Mouse (Mus musculus): Measurements from ENCODE around the gene Adgrg5. TPM values are rescaled to one million over a fixed set of nuclear protein-coding genes. Genes with fewer than 3 reads are reported as not detected.

The Adgrg5 gene
- total RNA-seq, 2 experiments from 2014 or later = not detected

- no peak for DNase-seq (ENCODE audit: low spot score in 2 of 2)
- intact Hi-C loops (cut with DNase I) = no loop called here
Observed at GRCm38 (mm10) chr8:94916311-94916959, 7.1 kb upstream of the Adgrg5 start.

GRCm38 (mm10) chr8:94916960-94917324 is 6.6 kb upstream of the Adgrg5 start:
- DNase-seq (ENCODE audit: low spot score in 2 of 2) = no peak
- intact Hi-C loops (cut with DNase I) = no loop called here

GRCm38 (mm10) chr8:94917352-94917751 is 6.1 kb upstream of the Adgrg5 start:
- DNase-seq (ENCODE audit: low spot score in 2 of 2) = peak; percentile 58 to 68
- intact Hi-C loops (cut with DNase I) = no loop called here

- DNase-seq (ENCODE audit: low spot score in 2 of 2) = no peak
- intact Hi-C loops (cut with DNase I) = no loop called here
Observed at GRCm38 (mm10) chr8:94917851-94918495, 5.5 kb upstream of the Adgrg5 start, which contains the start of gene Ccdc102a. Gene Ccdc102a, minus strand, starts transcription at chr8:94918098.

GRCm38 (mm10) chr8:94919256-94919655 is 4.2 kb upstream of the Adgrg5 start:
- intact Hi-C loops (cut with DNase I) = no loop called here

GRCm38 (mm10) chr8:94922176-94922575 is 1.3 kb upstream of the Adgrg5 start:
- no peak for DNase-seq (ENCODE audit: low spot score in 2 of 2)
- intact Hi-C loops (cut with DNase I) = no loop called here

More at GRCm38 (mm10) chr8:94919256-94919655, 4.2 kb upstream of the Adgrg5 start:
- DNase-seq (ENCODE audit: low spot score in 2 of 2) = no peak

DNA sequence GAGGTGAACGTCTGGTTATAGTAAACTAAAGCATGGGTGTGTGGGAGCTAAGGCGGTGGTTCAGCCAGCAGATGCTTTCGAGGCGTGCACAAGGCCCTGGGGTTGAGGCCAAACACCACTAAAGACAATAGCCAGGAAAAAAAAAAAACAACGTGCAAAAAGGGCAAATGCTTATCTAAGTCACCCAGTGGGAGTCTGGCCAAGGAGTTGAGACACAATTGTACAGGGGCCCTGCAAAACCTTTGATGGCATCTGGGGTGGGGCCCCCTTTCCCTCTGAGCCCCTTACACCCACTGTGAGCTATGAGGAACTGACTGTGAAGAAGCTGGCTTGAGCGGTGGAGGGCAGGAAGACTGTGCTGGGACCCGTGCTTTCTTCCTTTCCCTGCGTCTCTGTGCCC is 892 bp upstream of the Adgrg5 start:
- DNase-seq (ENCODE audit: low spot score in 2 of 2) = no peak
- intact Hi-C loops (cut with DNase I) = no loop called here

- intact Hi-C loops (cut with DNase I) = no loop called here
- DNase-seq (ENCODE audit: low spot score in 2 of 2) = no peak
Observed at GRCm38 (mm10) chr8:94928227-94928626, 4.7 kb downstream of the Adgrg5 start.

- DNase-seq (ENCODE audit: low spot score in 2 of 2) = no peak
- intact Hi-C loops (cut with DNase I) = no loop called here
Observed at GRCm38 (mm10) chr8:94933918-94934317, 10.4 kb downstream of the Adgrg5 start.

DNA sequence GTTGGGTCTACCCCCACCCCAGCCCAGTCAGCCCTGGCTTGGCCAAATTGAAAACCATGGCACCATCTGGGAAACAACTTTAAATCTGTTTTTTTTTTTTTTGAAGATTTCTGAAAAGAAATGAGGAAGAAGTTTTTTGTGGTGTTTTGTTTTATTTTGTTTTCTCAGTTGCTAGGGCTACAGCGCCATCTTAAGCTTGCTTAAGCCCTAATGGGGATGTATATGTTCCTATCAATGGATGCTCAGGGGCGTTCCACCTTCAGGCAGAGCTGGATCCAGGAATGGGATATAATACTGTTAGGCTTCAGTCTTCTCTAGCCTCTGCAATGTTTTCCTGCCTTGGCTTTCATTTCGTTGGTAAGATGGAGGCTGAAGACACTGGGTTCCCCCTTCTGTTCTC is 11.7 kb downstream of the Adgrg5 start:
- intact Hi-C loops (cut with DNase I) = no loop called here
- DNase-seq (ENCODE audit: low spot score in 2 of 2) = no peak

- intact Hi-C loops (cut with DNase I) = loop anchor here (2.0 kb wide), 1 partner anchor 262 kb away; no protein-coding TSS in a partner anchor
Observed at GRCm38 (mm10) chr8:94942566-94942965, 19.1 kb downstream of the Adgrg5 start.

GRCm38 (mm10) chr8:94945185-94945584 is 21.7 kb downstream of the Adgrg5 start:
- intact Hi-C loops (cut with DNase I) = no loop called here
- peak; percentile 69 to 73 for DNase-seq (ENCODE audit: low spot score in 2 of 2)

More at GRCm38 (mm10) chr8:94942566-94942965, 19.1 kb downstream of the Adgrg5 start:
- peak; percentile 27 to 41 for DNase-seq (ENCODE audit: low spot score in 2 of 2)

DNA sequence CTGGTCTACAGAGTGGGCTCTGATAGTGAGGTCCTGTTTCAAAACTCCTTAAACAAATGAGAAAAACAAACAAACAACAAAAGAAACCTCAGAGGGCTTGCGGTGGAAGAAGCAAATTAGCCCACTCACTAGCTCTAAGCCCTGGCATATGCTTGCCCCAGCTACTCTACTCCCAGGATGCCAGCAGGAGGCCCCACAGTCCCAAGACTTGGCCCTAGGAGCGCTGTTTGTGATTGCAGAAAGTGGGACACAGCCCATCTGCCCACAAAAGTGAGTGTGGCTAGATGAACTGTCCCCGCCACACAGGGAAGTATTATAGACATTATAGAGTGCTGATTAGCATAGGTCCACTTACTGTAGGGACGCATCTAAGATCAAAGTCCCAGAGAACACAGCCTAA is 24.9 kb downstream of the Adgrg5 start:
- intact Hi-C loops (cut with DNase I) = no loop called here
- no peak for DNase-seq (ENCODE audit: low spot score in 2 of 2)

DNA sequence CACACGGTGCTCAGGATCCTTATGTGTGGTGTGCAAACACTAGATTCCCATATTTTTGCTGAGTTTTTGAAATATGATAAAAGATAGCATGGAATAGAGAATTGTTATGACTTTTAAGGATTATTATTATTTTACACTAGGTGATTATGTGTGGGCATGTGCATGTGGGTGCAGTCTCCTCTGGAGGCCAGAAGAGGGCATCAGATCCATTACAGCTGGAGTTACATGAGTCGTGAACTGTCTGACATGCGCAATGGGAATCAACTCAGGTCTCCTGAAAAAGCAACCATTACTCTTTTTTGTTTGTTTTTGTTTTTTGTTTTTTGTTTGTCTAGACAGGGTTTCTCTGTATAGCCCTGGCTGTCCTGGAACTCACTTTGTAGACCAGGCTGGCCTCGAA is 25.5 kb downstream of the Adgrg5 start:
- intact Hi-C loops (cut with DNase I) = no loop called here
- no peak for DNase-seq (ENCODE audit: low spot score in 2 of 2)

DNA sequence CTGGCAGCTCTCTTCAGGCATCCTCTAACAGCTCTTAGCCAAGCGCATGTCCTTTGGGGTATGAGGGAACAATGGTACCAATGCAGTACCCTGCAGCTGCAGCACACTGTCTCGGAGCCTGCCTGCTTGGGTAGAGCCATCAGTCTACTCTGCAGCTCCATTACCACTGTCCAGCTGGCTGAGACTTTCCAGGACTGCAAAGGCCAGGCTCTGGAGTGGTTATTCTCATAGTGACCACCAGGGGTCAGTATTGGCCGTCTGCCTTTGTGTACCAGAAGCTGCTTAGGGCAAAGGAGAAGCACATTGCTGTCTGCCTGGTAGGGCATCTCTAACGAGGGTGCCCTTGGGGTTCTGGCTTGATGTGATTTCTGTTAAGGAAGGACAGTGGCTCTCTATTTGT is 26.6 kb downstream of the Adgrg5 start:
- intact Hi-C loops (cut with DNase I) = loop anchor here (1.0 kb wide), 1 partner anchor 51 kb away; no protein-coding TSS in a partner anchor

GRCm38 (mm10) chr8:94950458-94950857 is 27.0 kb downstream of the Adgrg5 start:
- DNase-seq (ENCODE audit: low spot score in 2 of 2) = no peak
- intact Hi-C loops (cut with DNase I) = loop anchor here (1.0 kb wide), 1 partner anchor 51 kb away; no protein-coding TSS in a partner anchor

More for the DNA sequence above, 26.6 kb downstream of the Adgrg5 start:
- peak; percentile 74 to 78 for DNase-seq (ENCODE audit: low spot score in 2 of 2)

DNA sequence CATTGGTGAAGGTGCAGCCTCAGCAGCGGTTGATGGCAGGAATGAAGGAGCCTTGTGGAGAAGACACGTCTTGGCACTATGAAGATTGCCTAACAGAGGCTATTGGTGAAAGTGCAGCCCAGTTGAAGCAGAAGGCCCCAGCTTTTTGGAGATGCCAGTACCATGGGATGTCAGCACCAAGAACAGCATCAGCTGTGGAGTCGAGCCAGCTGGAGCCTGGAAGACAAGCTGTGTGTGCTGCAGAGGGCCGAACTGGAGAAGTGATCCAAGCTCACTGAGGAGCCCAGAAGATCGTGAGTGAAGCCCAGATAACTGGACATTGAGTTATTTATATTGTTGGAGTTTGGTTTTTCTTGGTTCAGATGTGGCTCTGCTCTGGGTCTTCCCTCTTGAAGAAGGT is 28.6 kb downstream of the Adgrg5 start:
- no peak for DNase-seq (ENCODE audit: low spot score in 2 of 2)
- intact Hi-C loops (cut with DNase I) = no loop called here

DNA sequence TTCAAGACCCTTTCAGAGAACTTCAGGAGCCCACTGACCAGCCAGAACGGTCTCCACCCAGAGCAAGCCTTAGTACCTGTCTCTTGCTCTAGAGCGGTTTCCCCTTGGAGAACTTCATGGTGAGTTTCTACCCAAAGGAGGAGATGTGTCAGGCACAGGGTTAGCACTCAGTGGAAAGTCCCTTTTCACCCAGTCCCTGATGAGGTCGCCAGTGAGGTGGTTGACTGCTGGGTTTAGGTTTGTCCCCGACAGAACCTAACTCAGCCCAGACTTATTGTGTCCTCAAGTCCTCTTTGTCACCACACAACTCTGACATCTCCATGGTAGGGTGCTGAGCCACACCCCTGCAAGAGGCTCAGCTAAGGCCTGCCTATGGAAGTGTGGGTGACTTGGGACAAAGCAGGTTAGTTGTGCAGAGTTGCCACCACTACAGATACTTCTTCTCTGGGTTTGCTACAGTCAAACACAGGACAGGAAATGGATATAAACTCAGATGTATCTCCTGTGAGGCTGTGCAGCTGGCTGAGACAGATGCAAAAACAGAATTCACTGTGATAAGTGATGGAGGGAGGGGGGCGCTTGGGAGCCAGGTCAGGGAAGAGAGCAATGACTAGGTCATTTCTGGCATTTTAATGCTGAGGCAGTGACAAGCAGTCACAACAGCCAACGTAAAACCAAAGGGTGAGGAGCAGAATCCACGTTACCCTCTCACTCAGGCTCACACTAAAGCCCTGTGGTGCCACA is 30.3 kb downstream of the Adgrg5 start:
- intact Hi-C loops (cut with DNase I) = no loop called here
- DNase-seq (ENCODE audit: low spot score in 2 of 2) = no peak

- intact Hi-C loops (cut with DNase I) = no loop called here
- no peak for DNase-seq (ENCODE audit: low spot score in 2 of 2)
Observed at GRCm38 (mm10) chr8:94954368-94954737, 30.9 kb downstream of the Adgrg5 start.

GRCm38 (mm10) chr8:94954921-94955758 is 31.6 kb downstream of the Adgrg5 start:
- DNase-seq (ENCODE audit: low spot score in 2 of 2) = peak in 1 of 2 experiments; percentile 32
- intact Hi-C loops (cut with DNase I) = no loop called here

All from left cerebral cortex, postnatal 36 days (tissue).